Mouse (Mus musculus): Measurements from ENCODE around the gene Zic2. TPM values are rescaled to one million over a fixed set of nuclear protein-coding genes. Genes with fewer than 3 reads are reported as not detected.
A peak's percentile ranks its signal among the peaks of the same experiment; 100 is the strongest.

Zic2 gene
- total RNA-seq, 2 experiments from 2014 or later = 17.7 to 21.9 TPM

DNA sequence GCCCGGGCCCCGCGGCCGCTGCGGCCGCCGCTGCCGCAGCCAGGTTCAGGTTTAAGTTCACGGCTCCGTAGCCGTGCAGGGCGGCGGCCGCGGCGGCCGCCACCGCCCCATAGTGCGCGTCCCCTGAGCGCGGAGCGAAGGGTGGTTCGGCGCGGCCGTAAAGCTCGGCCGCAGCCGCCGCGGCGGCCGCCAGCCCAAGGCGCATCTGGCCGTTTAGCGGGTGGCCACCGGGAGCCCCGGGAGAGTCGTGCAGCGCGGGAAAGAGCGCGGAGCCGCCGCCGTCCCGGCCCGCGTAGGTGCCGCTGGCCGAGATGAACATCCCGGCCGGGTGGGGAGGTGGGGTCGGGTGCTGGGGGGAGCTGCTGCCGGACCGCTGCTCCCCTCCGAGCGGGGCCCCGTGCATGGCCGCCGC is 10.9 kb upstream of the Zic2 start:
- H3K27ac ChIP-seq = peak overlapping the region; percentile 90
- peak overlapping the region; percentile 60 for H3K4me3 ChIP-seq
- no peak for TF ChIP-seq CTCF (conservative IDR thresholded peaks at IDR 0.05)
- no peak for DNase-seq (ENCODE audit: low spot score in 2 of 2)

DNA sequence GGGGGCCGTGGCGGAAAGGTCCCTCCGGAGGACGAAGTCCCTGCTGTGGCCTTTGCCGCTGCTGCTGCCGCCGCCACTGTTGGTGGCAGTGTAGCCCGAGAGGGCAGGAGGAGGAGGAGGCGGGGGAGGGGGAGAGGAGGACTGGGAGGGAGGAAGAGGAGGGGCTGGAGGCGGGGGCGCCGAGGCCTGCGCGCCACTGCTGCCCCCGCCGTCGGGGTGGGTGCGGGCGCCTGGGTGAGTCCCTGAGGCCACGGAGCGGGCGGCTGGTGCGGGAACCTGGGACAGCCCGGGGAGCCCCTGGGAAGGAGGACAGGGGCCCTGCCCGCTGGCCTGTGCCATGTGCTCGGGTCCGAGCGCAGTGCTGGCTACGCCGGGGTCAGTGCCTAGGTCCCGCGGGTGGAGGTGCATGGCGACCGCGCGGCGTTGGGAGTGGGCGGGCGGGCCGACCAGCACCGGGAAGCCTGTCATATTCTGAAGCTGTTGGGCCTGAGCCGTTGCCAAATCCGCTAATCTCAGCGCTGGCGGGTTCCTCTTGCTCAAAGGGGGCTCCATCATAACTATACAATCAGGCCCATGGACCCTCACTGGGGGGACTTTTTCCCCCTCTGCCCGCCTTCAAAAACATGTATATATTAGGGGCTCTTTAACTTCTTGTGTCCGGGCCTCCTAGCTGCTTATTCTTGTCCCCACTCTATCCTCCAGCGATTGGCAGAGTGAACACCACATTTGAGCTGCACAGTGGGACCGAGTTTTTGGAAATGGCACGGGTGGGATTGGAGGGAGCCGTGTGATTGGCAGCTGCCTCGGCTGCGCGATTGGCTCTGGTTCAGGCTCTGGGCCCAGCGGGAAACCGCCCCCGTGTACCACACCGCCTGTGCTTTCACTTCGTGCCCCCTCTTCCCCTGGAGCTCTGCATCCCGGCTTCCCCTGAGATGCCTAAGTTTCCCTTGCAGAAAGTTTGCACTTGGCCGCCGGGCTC is 10.2 kb upstream of the Zic2 start, which contains the start of gene Zic5:
Zic5 (minus strand) TSS at position 915 of the 979 bp plus-strand sequence.
- peak in 1 of 2 experiments; percentile 44 for DNase-seq (ENCODE audit: low spot score in 2 of 2)
- peak within 1 kb of the TSS; percentile 60 for H3K4me3 ChIP-seq
- H3K27ac ChIP-seq = peak within 1 kb of the TSS; percentile 90
- no peak for TF ChIP-seq CTCF (conservative IDR thresholded peaks at IDR 0.05)

DNA sequence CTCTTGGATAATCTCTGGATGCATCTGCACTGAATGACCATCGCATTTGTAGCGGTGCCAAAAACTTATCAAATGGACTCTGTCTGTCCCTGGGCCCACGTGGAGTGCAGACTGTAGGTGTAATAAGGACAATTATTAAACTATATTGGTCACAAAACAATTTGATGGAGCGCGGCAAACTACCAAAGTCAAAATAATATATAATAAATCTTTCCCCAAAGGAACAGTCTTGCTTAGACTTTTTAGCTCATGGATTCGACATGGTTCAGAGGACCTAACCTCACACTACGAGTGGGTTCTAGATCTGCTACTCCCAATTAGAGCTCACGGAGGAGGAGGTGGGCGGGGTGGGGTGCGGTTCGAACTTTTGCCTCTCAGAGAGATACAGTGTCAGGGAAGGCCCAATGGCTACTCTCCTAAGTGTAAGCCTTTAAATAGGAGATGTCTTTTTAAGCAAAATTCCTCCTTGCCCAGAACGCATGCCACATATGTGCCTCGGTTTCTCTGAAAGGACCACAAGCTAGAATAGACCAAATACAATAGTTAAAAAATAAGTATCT is 9.2 kb upstream of the Zic2 start:
- Histone ChIP-seq H3K4me3 (no peak overlapping the region; the same call in 1 of the 2 replicates), H3K27ac (peak overlapping the region; percentile 90)
- TF ChIP-seq CTCF (conservative IDR thresholded peaks at IDR 0.05) = no peak

DNA sequence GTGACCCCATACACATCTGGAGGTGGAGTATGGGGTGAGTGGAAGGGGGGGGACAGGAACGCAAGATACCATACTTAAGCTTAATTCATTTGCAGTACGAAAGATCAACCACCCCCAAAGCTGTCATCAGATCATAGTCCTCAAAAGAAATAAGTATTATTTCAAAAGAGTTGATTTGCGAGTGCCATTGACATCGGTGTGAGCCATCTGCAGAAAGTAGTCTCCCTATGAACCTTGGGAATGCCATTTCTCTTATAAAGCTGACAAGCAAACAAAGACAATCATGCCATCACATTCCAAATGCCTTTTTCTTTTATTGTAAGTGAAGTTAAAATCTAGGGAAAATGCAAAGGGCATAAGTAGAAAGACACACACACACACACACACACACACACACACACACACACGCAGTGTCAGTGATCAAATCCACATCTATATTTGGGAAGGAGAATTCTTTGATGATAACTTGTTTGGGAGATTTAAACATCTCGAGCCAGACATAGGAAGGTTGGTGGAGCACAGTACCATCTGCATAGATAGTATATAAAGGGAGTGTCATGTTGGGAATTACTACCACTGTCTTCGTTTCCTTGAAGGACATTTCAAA is 8.4 kb upstream of the Zic2 start:
- TF ChIP-seq CTCF (conservative IDR thresholded peaks at IDR 0.05) = no peak
- H3K27ac ChIP-seq = no peak overlapping the region
- H3K4me3 ChIP-seq = no peak overlapping the region
- no peak for DNase-seq (ENCODE audit: low spot score in 2 of 2)

More for the DNA sequence above, 9.2 kb upstream of the Zic2 start:
- DNase-seq (ENCODE audit: low spot score in 2 of 2) = no peak

DNA sequence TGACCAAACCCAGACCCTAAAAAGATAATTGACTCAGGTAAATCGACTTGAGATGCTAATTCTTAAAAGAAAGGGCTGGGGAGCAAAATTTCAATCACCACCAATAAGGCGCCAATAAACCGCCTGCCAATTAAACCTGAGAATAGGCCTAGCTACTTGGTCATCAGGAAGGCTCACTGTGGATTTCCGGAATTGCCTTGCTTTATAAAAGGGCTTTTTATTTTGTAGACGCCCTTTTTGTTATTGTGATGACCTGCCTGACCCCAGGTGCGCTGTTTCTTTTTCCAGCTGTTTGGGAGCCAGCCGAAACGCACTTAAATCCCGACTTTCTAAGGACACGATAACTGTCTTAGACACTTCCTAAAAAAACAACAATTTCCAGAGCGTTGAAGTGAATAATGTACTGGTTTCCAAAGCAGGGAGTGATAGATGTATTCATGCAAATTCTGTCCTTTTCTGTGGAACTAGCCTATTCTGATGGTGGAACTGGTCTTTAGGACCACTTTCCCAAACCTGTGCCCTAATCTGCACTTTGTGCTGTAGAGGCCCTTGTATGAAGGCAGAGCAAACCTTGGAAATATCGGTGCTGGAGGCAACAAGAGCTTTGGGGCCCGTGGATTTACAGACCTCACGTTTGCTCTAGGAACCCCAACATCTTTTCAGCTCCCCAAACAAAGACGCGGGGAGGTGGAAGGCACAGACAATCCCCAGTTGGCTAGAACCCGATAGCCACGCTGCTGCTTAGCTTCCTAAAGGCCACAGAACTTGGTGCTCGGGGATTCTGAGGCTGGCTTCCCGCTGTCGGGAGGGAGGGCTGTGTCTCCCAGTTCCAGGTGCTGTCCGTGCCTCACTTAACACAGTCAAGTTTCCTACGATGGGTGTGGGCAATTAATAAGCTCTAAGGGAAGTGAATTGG is 7.1 kb upstream of the Zic2 start:
- no peak overlapping the region for H3K4me3 ChIP-seq
- peak in 1 of 2 experiments; percentile 6 for DNase-seq (ENCODE audit: low spot score in 2 of 2)
- peak overlapping the region; percentile 46; the same call in 1 of the 2 replicates for H3K27ac ChIP-seq
- TF ChIP-seq CTCF (conservative IDR thresholded peaks at IDR 0.05) = no peak

DNA sequence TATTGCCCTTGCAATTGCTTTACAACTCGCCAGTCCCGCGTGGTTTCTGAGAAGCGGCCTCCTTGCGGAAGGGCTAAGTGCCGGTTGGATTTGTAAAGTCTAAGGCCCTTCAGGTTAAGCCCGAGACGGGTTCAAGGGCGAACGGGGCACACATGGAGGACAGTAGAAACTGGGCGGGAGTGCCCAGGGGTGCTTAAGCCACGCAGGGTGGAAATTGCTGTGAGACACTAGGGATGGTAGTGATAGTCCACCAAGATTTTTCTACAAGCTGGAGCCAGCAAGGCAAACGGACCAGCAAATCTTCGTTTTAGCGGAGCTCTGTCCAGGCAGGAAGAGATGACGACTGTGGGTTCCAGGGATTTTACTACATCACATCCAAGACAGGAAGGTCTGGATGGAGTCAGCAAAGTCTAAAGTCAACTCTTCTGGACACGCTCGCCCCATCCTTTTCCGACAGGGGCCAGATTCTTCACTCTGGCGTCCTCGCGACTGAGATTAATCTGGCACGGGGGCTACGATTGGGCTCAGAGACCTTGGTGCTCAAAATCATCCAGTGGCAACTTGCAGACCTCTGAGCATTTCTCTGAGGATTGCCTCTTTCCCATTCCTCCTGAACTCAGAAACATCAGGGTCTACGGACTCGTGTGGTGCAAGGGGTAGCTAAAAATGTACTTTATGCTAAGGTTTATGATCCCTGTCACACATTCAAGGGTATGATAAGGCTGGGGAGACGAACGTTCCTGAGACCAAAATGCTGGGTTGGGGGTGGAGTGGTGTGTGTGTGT is 6.1 kb upstream of the Zic2 start:
- TF ChIP-seq CTCF (conservative IDR thresholded peaks at IDR 0.05) = no peak
- DNase-seq (ENCODE audit: low spot score in 2 of 2) = peak in 1 of 2 experiments; percentile 8

DNA sequence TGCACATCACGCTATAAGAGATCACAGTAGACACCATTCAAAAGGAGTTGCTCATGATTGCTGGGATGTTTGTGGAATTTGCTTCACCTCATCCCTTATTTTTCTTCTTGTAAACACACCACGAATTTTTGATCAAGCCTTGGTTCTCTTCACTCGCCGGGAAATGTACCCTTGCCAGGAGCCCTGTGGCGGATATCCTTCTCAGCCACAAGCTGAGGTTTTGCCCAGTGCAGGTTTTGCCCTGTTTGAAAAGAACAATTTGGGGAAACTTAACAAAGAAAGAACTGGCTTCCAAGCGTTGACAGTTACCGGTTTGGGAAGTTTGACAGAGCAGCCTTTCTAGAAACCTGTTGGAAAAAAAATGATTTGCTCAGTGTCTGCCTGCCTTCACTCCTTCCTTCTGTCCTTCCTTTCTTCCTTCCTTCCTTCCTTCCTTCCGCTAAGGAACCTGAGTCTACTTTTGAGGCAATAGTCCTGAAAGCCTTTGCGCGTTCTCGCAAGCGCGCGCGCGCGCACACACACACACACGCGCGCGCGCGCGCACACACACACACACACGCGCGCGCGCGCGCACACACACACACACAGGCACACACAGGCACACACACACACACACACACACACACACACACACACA is 3.7 kb upstream of the Zic2 start:
- Histone ChIP-seq H3K4me3 (no peak overlapping the region; the same call in 1 of the 2 replicates), H3K27ac (peak overlapping the region; percentile 57; the same call in 1 of the 2 replicates)
- peak in 1 of 2 experiments; percentile 6 for DNase-seq (ENCODE audit: low spot score in 2 of 2)
- TF ChIP-seq CTCF (conservative IDR thresholded peaks at IDR 0.05) = no peak

More for the DNA sequence above, 6.1 kb upstream of the Zic2 start:
- Histone ChIP-seq H3K27ac (peak overlapping the region; percentile 67), H3K4me3 (peak overlapping the region; percentile 6; the same call in 1 of the 2 replicates)

DNA sequence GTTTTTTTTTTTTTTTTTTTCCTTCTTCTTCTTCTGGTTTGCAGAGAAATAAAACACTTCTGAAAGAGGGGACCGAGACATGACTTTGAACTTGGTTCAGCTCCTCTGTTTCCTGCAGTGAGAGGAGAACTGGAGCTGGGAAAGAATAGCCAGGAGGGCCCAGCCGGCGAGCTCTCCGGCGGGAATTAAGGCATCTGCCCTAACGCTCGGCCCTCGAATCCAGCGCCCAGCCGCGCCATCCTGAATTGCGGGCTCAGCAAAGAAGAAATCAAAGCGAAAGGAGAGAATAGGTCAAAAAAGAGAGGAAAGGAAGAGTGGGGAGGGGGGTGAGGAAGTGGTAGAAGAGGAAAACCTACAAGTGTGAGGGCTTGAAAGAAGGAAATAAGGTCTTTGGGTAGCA is 3.1 kb upstream of the Zic2 start:
- no peak for TF ChIP-seq CTCF (conservative IDR thresholded peaks at IDR 0.05)
- Histone ChIP-seq H3K27ac (peak overlapping the region; percentile 65; the same call in 1 of the 2 replicates), H3K4me3 (peak overlapping the region; percentile 24; the same call in 1 of the 2 replicates)
- peak in 1 of 2 experiments; percentile 4 for DNase-seq (ENCODE audit: low spot score in 2 of 2)

DNA sequence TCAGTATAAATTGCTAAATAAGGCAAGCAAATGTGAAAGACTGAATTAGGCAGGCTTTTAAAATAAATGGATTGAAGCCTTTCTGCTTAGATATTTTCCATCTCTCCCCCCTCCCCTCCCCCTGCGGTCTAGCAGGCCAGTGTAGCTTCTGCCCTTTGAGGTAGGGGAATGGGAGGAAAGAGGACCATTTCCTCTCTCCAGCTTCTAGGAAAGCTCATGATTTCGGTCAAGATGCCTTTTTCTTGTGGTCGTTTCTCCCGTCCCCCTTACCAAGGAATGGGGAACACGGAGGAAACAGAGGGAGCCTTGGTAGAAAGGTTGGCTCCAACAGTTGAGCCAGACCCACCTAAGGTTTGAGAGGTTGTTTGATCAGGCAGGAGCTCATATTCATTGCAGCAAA is 2.6 kb upstream of the Zic2 start:
- peak in 1 of 2 experiments; percentile 4 for DNase-seq (ENCODE audit: low spot score in 2 of 2)
- H3K27ac ChIP-seq = peak overlapping the region; percentile 65; the same call in 1 of the 2 replicates
- peak overlapping the region; percentile 24; the same call in 1 of the 2 replicates for H3K4me3 ChIP-seq
- no peak for TF ChIP-seq CTCF (conservative IDR thresholded peaks at IDR 0.05)

DNA sequence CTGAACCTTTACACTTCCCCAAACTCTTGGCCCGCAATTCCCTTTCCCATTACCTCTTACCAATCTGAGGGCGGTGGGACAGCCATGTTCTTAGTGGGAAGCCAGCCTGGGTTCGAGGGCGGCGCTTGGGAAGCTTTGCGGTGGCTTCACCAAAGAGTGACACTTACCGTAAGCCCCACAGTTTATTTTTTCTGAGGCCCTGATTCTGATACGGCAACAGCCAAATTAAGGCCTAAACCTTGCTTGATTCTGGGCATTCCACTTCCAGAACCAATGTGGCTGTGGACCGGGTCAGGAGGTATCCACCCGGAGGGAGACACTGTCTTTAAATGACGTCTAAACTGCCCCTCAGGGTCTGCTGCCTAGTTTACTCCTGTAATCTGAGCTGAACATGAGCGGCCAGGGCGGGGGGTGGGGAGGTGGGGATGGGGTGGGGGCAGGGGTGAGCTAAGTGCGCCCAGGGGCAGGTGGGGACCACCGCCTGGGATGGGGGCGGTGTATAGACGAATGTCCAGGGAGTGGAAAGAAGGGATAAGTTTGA is 2.0 kb upstream of the Zic2 start:
- no peak for TF ChIP-seq CTCF (conservative IDR thresholded peaks at IDR 0.05)
- peak in 1 of 2 experiments; percentile 7 for DNase-seq (ENCODE audit: low spot score in 2 of 2)
- peak overlapping the region; percentile 79 for H3K27ac ChIP-seq
- H3K4me3 ChIP-seq = peak overlapping the region; percentile 60
